Mouse (Mus musculus) midbrain, embryonic 10.5 days (tissue): ENCODE measurements around the gene Cit. TPM values are rescaled to one million over a fixed set of nuclear protein-coding genes. Genes with fewer than 3 reads are reported as not detected.

Experiments
- DNase-seq: peaks from one replicate; pipeline ENCODE4 v3.0.0-alpha.2; 2017; ENCODE audit warnings: low spot score
- H3K27ac ChIP-seq: fragments of 300-500 bp; sonication (generic); replicated peaks from 2 replicates; pipeline ENCODE4 v1.5.1; 2016; ENCODE audit warnings: mild to moderate bottlenecking
- H3K27me3 ChIP-seq: fragments of 300-500 bp; sonication (generic); 2 replicates; pipeline ENCODE4 v1.6.1; 2016; ENCODE audit warnings: low read depth, mild to moderate bottlenecking; ENCODE audit not compliant: poor library complexity, severe bottlenecking
- H3K36me3 ChIP-seq: fragments of 300-500 bp; sonication (generic); 2 replicates; pipeline ENCODE4 v1.6.1; 2016; ENCODE audit warnings: mild to moderate bottlenecking, moderate library complexity
- H3K4me1 ChIP-seq: fragments of 300-500 bp; sonication (generic); 2 replicates; pipeline ENCODE4 v1.6.1; 2016
- H3K4me3 ChIP-seq: fragments of 300-500 bp; sonication (generic); 2 replicates; pipeline ENCODE4 v1.5.1; 2016; ENCODE audit warnings: mild to moderate bottlenecking, moderate library complexity
- H3K9me3 ChIP-seq: fragments of 300-500 bp; sonication (generic); replicated peaks from 2 replicates; pipeline ENCODE4 v1.6.1; 2016; ENCODE audit warnings: mild to moderate bottlenecking
- WGBS: fragments of 180-500 bp; shearing (Covaris S2); methylation state at CpG from one replicate; pipeline ENCODE4 v1.1.7; 2016; 5-methylcytosine and 5-hydroxymethylcytosine counted together
- polyA plus RNA-seq: library from polyadenylated mRNA; unstranded; fragments of >200 nt; fragmentation: Nextera tagmentation; extraction: Ambion mirVana; gene quantifications from 2 replicates; pipeline ENCODE4 v1.2.1, GENCODE M21; 2016

The Cit gene
- polyA plus RNA-seq, 1 experiment from 2014 or later: 45.5 TPM

GRCm38 (mm10) chr5:116011700-116012099, 166.6 kb downstream of the Cit start:
- Histone ChIP-seq H3K36me3 (peaks cover 60% of the 10 kb centered on the region), H3K27ac (no peak overlapping the region), H3K9me3 (no peaks in the 10 kb centered on the region), H3K4me3 (no peak overlapping the region), H3K27me3 (no peaks in the 10 kb centered on the region), H3K4me1 (no peaks in the 10 kb centered on the region)
- no peak for DNase-seq
- 91% methylated on average over 7 of the region's 7 CpGs for WGBS

- no peaks in the 10 kb centered on the region for H3K9me3 ChIP-seq
- no peak overlapping the region for H3K4me3 ChIP-seq
- DNase-seq: no peak
- no peaks in the 10 kb centered on the region for H3K27me3 ChIP-seq
- no peaks in the 10 kb centered on the region for H3K4me1 ChIP-seq
- H3K36me3 ChIP-seq: peaks cover 60% of the 10 kb centered on the region
- H3K27ac ChIP-seq: no peak overlapping the region
- WGBS: 92% methylated on average over 7 of the region's 7 CpGs
Measured at GRCm38 (mm10) chr5:116012503-116012902, 167.4 kb downstream of the Cit start.

- WGBS: 89% methylated on average over 8 of the region's 8 CpGs
- no peaks in the 10 kb centered on the region for H3K9me3 ChIP-seq
- H3K27ac ChIP-seq: no peak overlapping the region
- no peak overlapping the region for H3K4me3 ChIP-seq
- no peak for DNase-seq
- peaks cover 65% of the 10 kb centered on the region for H3K36me3 ChIP-seq
- no peaks in the 10 kb centered on the region for H3K4me1 ChIP-seq
- H3K27me3 ChIP-seq: no peaks in the 10 kb centered on the region
Measured at GRCm38 (mm10) chr5:116013821-116014220, 168.7 kb downstream of the Cit start.

GRCm38 (mm10) chr5:116014237-116014636, 169.2 kb downstream of the Cit start:
- H3K27me3 ChIP-seq: no peaks in the 10 kb centered on the region
- H3K4me1 ChIP-seq: no peaks in the 10 kb centered on the region
- peaks cover 69% of the 10 kb centered on the region for H3K36me3 ChIP-seq
- H3K27ac ChIP-seq: no peak overlapping the region
- 95% methylated on average over 11 of the region's 11 CpGs for WGBS
- no peak for DNase-seq
- H3K4me3 ChIP-seq: no peak overlapping the region
- no peaks in the 10 kb centered on the region for H3K9me3 ChIP-seq

GRCm38 (mm10) chr5:116016542-116016941, 171.5 kb downstream of the Cit start:
- H3K27me3 ChIP-seq: no peaks in the 10 kb centered on the region
- H3K9me3 ChIP-seq: no peaks in the 10 kb centered on the region
- H3K27ac ChIP-seq: no peak overlapping the region
- H3K36me3 ChIP-seq: peaks cover 92% of the 10 kb centered on the region
- H3K4me3 ChIP-seq: no peak overlapping the region
- no peaks in the 10 kb centered on the region for H3K4me1 ChIP-seq
- 95% methylated on average over 5 of the region's 5 CpGs for WGBS
- DNase-seq: no peak

- Histone ChIP-seq H3K36me3 (peaks cover 100% of the 10 kb centered on the region), H3K27me3 (no peaks in the 10 kb centered on the region)
- WGBS: 93% methylated on average over 8 of the region's 8 CpGs
Measured at GRCm38 (mm10) chr5:116017391-116017790, 172.3 kb downstream of the Cit start.

GRCm38 (mm10) chr5:116018196-116018595, 173.1 kb downstream of the Cit start:
- 92% methylated on average over 9 of the region's 9 CpGs for WGBS
- H3K4me3 ChIP-seq: no peak overlapping the region
- no peak for DNase-seq
- no peak overlapping the region for H3K27ac ChIP-seq
- H3K4me1 ChIP-seq: peaks cover 12% of the 10 kb centered on the region
- no peaks in the 10 kb centered on the region for H3K9me3 ChIP-seq
- peaks cover 97% of the 10 kb centered on the region for H3K36me3 ChIP-seq
- H3K27me3 ChIP-seq: no peaks in the 10 kb centered on the region

More at GRCm38 (mm10) chr5:116017391-116017790, 172.3 kb downstream of the Cit start:
- Histone ChIP-seq H3K4me3 (no peak overlapping the region), H3K27ac (no peak overlapping the region), H3K9me3 (no peaks in the 10 kb centered on the region), H3K4me1 (peaks cover 4% of the 10 kb centered on the region; the same call in 1 of the 2 replicates)
- DNase-seq: no peak

GRCm38 (mm10) chr5:116018784-116019183, 173.7 kb downstream of the Cit start:
- peaks cover 18% of the 10 kb centered on the region for H3K4me1 ChIP-seq
- peaks cover 91% of the 10 kb centered on the region for H3K36me3 ChIP-seq
- no peak overlapping the region for H3K4me3 ChIP-seq
- H3K9me3 ChIP-seq: no peaks in the 10 kb centered on the region
- H3K27me3 ChIP-seq: no peaks in the 10 kb centered on the region
- no peak for DNase-seq
- no peak overlapping the region for H3K27ac ChIP-seq
- WGBS: 87% methylated on average over 6 of the region's 6 CpGs

- Histone ChIP-seq H3K4me1 (peaks cover 21% of the 10 kb centered on the region), H3K36me3 (peaks cover 85% of the 10 kb centered on the region), H3K27ac (no peak overlapping the region), H3K9me3 (no peaks in the 10 kb centered on the region), H3K27me3 (no peaks in the 10 kb centered on the region), H3K4me3 (no peak overlapping the region)
- no peak for DNase-seq
- WGBS: 82% methylated on average over 11 of the region's 11 CpGs
Measured at GRCm38 (mm10) chr5:116019371-116019770, 174.3 kb downstream of the Cit start.

GRCm38 (mm10) chr5:116021552-116021951, 176.5 kb downstream of the Cit start:
- Histone ChIP-seq H3K36me3 (peaks cover 63% of the 10 kb centered on the region), H3K4me1 (peaks cover 26% of the 10 kb centered on the region), H3K27ac (no peak overlapping the region), H3K27me3 (no peaks in the 10 kb centered on the region), H3K9me3 (no peaks in the 10 kb centered on the region), H3K4me3 (0 out of 2 replicates have a peak overlapping the region, but pooled peaks have one; percentile 4)
- DNase-seq: no peak
- WGBS: 91% methylated on average over 14 of the region's 14 CpGs

GRCm38 (mm10) chr5:116022131-116022530, 177.1 kb downstream of the Cit start:
- peaks cover 26% of the 10 kb centered on the region for H3K4me1 ChIP-seq
- no peaks in the 10 kb centered on the region for H3K9me3 ChIP-seq
- H3K27ac ChIP-seq: no peak overlapping the region
- no peaks in the 10 kb centered on the region for H3K27me3 ChIP-seq
- 95% methylated on average over 12 of the region's 12 CpGs for WGBS
- peak overlapping the region; percentile 96; the same call in 1 of the 2 replicates for H3K4me3 ChIP-seq
- H3K36me3 ChIP-seq: peaks cover 57% of the 10 kb centered on the region
- no peak for DNase-seq

GRCm38 (mm10) chr5:116022658-116023200, 177.7 kb downstream of the Cit start:
- Histone ChIP-seq H3K36me3 (peaks cover 51% of the 10 kb centered on the region), H3K9me3 (no peaks in the 10 kb centered on the region), H3K27ac (no peak overlapping the region), H3K4me1 (peaks cover 26% of the 10 kb centered on the region), H3K4me3 (peak overlapping the region; percentile 96), H3K27me3 (no peaks in the 10 kb centered on the region)
- 89% methylated on average over 7 of the region's 7 CpGs for WGBS
- no peak for DNase-seq

- H3K9me3 ChIP-seq: no peaks in the 10 kb centered on the region
- WGBS: 39% methylated on average over 8 of the region's 8 CpGs
- H3K27ac ChIP-seq: peak overlapping the region; percentile 91
- no peak for DNase-seq
- H3K4me1 ChIP-seq: peaks cover 26% of the 10 kb centered on the region
- no peaks in the 10 kb centered on the region for H3K27me3 ChIP-seq
- peaks cover 46% of the 10 kb centered on the region for H3K36me3 ChIP-seq
- H3K4me3 ChIP-seq: peak overlapping the region; percentile 96
Measured at GRCm38 (mm10) chr5:116023251-116023661, 178.2 kb downstream of the Cit start.
